Mouse (Mus musculus) kidney, postnatal 0 days (tissue): ENCODE results near the gene Micu1. TPM values are rescaled to one million over a fixed set of nuclear protein-coding genes. Genes with fewer than 3 reads are reported as not detected.

Experiments
- ATAC-seq: fragments of 200-750 bp; cut with Nextera tagmentation; replicated peaks from 2 replicates; pipeline ENCODE4 v1.8.0; 2017; ENCODE audit warnings: low read depth, moderate number of reproducible peaks, moderate TSS enrichment, moderate library complexity; ENCODE audit not compliant: low FRiP score
- DNase-seq: peaks from one replicate; pipeline ENCODE4 v3.0.0-alpha.2; 2016; ENCODE audit warnings: low spot score
- H3K27ac ChIP-seq: fragments of 300-500 bp; sonication (generic); 2 replicates; pipeline ENCODE4 v1.5.1; 2014; ENCODE audit warnings: mild to moderate bottlenecking
- H3K27me3 ChIP-seq: fragments of 300-500 bp; sonication (generic); 2 replicates; pipeline ENCODE4 v1.6.1; 2014; ENCODE audit warnings: low read length, mixed read lengths; ENCODE audit not compliant: insufficient read depth
- H3K36me3 ChIP-seq: fragments of 300-500 bp; sonication (generic); 2 replicates; pipeline ENCODE4 v1.6.1; 2014; ENCODE audit warnings: low read length, mixed read lengths; ENCODE audit not compliant: insufficient read depth
- H3K4me1 ChIP-seq: fragments of 300-500 bp; sonication (generic); replicated peaks from 2 replicates; pipeline ENCODE4 v1.6.1; 2014; ENCODE audit warnings: antibody characterized with exemption, low read length, mixed read lengths; ENCODE audit not compliant: insufficient read depth
- H3K4me2 ChIP-seq: fragments of 300-500 bp; sonication (generic); 2 replicates; pipeline ENCODE4 v1.6.1; 2014; ENCODE audit warnings: mild to moderate bottlenecking, low read length, moderate library complexity, mixed read lengths
- H3K4me3 ChIP-seq: fragments of 300-500 bp; sonication (generic); replicated peaks from 2 replicates; pipeline ENCODE4 v1.5.1; 2014; ENCODE audit warnings: low read depth, low read length
- H3K9ac ChIP-seq: fragments of 300-500 bp; sonication (generic); 2 replicates; pipeline ENCODE4 v1.6.1; 2014; ENCODE audit warnings: low read depth, low read length
- H3K9me3 ChIP-seq: fragments of 300-500 bp; sonication (generic); replicated peaks from 2 replicates; pipeline ENCODE4 v1.6.1; 2016; ENCODE audit warnings: low read length, inconsistent platforms, mixed read lengths
- CTCF ChIP-seq: IDR thresholded peaks from 2 replicates; pipeline ENCODE4 v1.5.1; 2016; ENCODE audit warnings: antibody characterized with exemption, low read depth, mild to moderate bottlenecking, moderate library complexity
- WGBS: fragments of 180-500 bp; shearing (Covaris S2); extraction: QIAGEN DNeasy Blood & Tissue Kit; methylation state at CpG from one replicate; pipeline ENCODE4 v1.1.7; 2014; 5-methylcytosine and 5-hydroxymethylcytosine counted together
- polyA plus RNA-seq: library from polyadenylated mRNA; unstranded; fragments of >200 nt; fragmentation: Nextera tagmentation; extraction: Ambion mirVana; gene quantifications from 2 replicates; pipeline ENCODE4 v1.2.1, GENCODE M21; 2015

The Micu1 gene
- polyA plus RNA-seq, 1 experiment from 2014 or later, result 60.9 TPM

DNA sequence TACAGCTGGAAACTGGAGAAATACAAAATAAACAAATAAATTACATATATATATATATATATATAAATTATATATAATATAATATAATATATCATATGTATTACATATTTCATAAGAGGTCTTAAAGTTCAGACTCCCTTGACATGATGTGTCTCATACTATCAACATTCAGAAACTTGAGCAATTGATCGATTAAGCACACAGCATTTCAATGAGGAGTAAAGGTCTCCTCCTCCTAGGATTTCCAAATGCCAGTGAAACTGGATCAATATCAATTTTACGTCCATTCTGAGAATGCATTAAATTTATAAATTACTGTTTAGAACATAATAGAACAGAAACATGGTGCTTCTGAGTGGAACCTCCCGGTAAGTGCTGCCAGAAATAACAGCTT lies 71.9 kb downstream of the Micu1 start:
- H3K27ac ChIP-seq, result no peak overlapping the region
- WGBS, result 80% methylated on average over 3 of the region's 3 CpGs
- H3K4me2 ChIP-seq, result no peak overlapping the region
- H3K9me3 ChIP-seq, result no peaks in the 10 kb centered on the region
- H3K27me3 ChIP-seq, result no peaks in the 10 kb centered on the region
- DNase-seq, result no peak
- H3K9ac ChIP-seq, result no peak overlapping the region
- no peak for ATAC-seq
- TF ChIP-seq CTCF, result no peak
- H3K4me3 ChIP-seq, result no peak overlapping the region
- no peaks in the 10 kb centered on the region for H3K4me1 ChIP-seq
- no peaks in the 10 kb centered on the region for H3K36me3 ChIP-seq

DNA sequence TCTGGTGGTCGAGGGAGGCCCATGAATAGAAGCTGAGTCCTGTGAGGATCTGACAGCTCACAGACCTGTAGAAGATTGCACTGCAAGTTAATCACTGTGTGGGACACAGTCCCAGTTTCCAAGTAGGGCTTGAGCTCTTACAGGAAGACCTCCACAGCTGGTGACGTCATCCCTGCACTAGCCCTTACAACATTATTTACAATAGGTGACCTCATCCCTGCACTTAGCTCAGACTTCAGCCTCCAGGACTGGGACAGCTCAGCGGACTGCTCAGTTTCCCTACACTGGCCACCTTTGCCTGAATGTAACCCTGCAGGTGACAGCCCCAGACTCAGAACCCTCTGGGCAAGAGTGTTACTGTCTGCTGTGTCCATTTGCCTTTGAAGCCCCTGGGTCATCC lies 75.0 kb downstream of the Micu1 start:
- no peak overlapping the region for H3K4me2 ChIP-seq
- H3K9ac ChIP-seq, result no peak overlapping the region
- WGBS, result 60% methylated on average over 3 of the region's 3 CpGs
- no peak overlapping the region for H3K4me3 ChIP-seq
- no peaks in the 10 kb centered on the region for H3K4me1 ChIP-seq
- no peak overlapping the region for H3K27ac ChIP-seq
- DNase-seq (no peak), ATAC-seq (no peak)
- H3K36me3 ChIP-seq, result no peaks in the 10 kb centered on the region
- H3K27me3 ChIP-seq, result no peaks in the 10 kb centered on the region
- no peak for TF ChIP-seq CTCF
- H3K9me3 ChIP-seq, result no peaks in the 10 kb centered on the region

- WGBS, result 94% methylated on average over 4 of the region's 4 CpGs
- Histone ChIP-seq H3K9me3 (no peaks in the 10 kb centered on the region), H3K9ac (no peak overlapping the region), H3K36me3 (no peaks in the 10 kb centered on the region), H3K4me1 (no peaks in the 10 kb centered on the region), H3K4me2 (no peak overlapping the region), H3K27ac (no peak overlapping the region), H3K4me3 (no peak overlapping the region), H3K27me3 (no peaks in the 10 kb centered on the region)
- ATAC-seq, result no peak
- no peak for DNase-seq
- TF ChIP-seq CTCF, result no peak
These were observed 75.9 kb downstream of the Micu1 start for GRCm38 (mm10) chr10:59778137-59778710.

DNA sequence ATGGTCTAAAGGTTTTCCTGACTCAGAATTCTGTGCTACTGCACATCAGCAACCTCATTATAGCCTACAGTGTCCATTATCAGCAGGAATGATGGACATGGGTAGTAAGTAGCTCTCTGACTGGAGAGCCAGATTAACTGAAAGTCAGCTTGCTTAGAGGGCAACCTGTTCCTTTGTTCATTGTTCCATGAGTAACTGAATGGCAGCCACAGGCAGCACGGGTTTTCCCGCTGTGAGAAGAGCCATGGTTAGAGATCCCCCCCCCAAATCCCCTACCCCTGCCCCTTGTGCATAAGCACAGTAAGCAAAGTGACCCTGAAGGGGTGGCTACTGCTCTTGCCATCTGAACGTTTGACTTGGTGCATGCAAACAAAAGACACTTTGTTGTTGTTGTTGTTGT lies 78.4 kb downstream of the Micu1 start:
- Histone ChIP-seq H3K4me2 (no peak overlapping the region), H3K4me1 (no peaks in the 10 kb centered on the region), H3K4me3 (no peak overlapping the region), H3K9ac (no peak overlapping the region), H3K9me3 (no peaks in the 10 kb centered on the region), H3K27ac (no peak overlapping the region), H3K27me3 (no peaks in the 10 kb centered on the region), H3K36me3 (no peaks in the 10 kb centered on the region)
- TF ChIP-seq CTCF, result no peak
- WGBS, result 57% methylated on average over 3 of the region's 3 CpGs
- DNase-seq (no peak), ATAC-seq (no peak)

- Histone ChIP-seq H3K4me1 (no peaks in the 10 kb centered on the region), H3K4me2 (no peak overlapping the region), H3K4me3 (no peak overlapping the region), H3K36me3 (no peaks in the 10 kb centered on the region), H3K27me3 (no peaks in the 10 kb centered on the region), H3K9me3 (no peaks in the 10 kb centered on the region), H3K27ac (no peak overlapping the region), H3K9ac (no peak overlapping the region)
- DNase-seq (peak; percentile 25), ATAC-seq (no peak)
- WGBS, result 80% methylated on average over 7 of the region's 7 CpGs
- peak; percentile 45; the same call in 1 of the 2 replicates for TF ChIP-seq CTCF
These were observed 79.1 kb downstream of the Micu1 start for GRCm38 (mm10) chr10:59781205-59781931.

DNA sequence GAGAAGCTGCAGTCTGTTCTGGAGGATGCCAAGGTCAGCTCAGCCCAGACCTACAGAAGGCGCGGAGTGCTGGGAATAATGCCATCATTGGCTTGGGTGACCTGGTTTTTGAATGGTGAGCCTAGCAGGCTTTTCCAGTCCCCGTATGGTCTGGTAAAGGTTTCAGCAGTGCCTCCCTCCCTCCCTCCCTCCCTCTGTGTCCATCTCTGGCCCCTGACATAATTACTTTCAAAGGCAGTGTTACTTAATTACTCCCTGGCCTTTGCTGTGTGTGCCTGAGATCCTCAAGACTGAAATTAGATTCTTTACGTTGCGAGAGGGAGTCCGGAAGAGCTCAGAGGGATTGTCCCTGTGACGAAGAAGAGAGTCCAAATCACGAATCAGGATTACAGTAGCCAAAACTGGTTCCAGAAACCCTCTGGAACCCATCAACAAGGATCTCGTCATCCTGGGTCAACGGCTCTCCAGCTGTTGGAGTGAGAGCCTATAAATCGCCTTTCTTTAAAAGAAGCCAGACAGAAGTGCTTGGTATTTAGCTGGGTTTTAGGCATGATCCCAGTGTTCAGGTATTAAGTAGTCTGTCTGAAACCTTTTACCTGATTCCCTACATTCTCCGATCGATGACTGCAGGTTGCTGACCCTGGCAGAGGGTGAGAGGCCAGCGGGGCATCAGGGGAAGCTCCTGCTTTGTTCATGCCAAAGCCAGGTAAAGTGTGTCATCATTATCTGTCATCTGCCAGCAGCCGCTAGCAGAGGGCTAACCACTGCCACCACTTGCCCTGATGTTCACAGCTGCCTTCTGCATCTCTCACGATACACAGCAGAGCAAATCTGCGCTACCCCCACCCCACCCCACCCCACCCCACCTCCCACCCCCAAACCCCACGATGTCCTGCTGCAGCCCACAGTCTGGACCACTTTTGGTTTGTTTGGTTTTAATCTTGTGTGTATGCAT lies 82.7 kb downstream of the Micu1 start:
- Histone ChIP-seq H3K4me2 (no peak overlapping the region), H3K9ac (no peak overlapping the region), H3K27ac (no peak overlapping the region), H3K9me3 (no peaks in the 10 kb centered on the region), H3K36me3 (0 out of 2 replicates have a peak, but pooled peaks cover 7% of the 10 kb centered on the region), H3K4me3 (no peak overlapping the region), H3K27me3 (no peaks in the 10 kb centered on the region), H3K4me1 (no peaks in the 10 kb centered on the region)
- peak; percentile 40; the same call in 1 of the 2 replicates for ATAC-seq
- 49% methylated on average over 18 of the region's 18 CpGs for WGBS
- TF ChIP-seq CTCF, result no peak
- peak; percentile 73 for DNase-seq
